Mouse (Mus musculus) layer of hippocampus, adult 18-20 months (tissue): ENCODE measurements at regions not wholly inside any gene's neighbourhood (a gene's known extent, or its start where the extent isn't known, plus 50 kb on each side); places are given as distances from the start of the nearest gene placed in this dataset.
"Not testable (repeated sequence)": the region's sequence is repeated elsewhere in the genome, so short reads cannot be mapped to it uniquely, and the experiment has no call there.

ENCODE experiments used
- DNase-seq, 2 experiments: peaks; one replicate each; pipeline ENCODE4 v3.0.0; 2022; ENCODE audit warnings: low spot score in 2 of 2

DNA sequence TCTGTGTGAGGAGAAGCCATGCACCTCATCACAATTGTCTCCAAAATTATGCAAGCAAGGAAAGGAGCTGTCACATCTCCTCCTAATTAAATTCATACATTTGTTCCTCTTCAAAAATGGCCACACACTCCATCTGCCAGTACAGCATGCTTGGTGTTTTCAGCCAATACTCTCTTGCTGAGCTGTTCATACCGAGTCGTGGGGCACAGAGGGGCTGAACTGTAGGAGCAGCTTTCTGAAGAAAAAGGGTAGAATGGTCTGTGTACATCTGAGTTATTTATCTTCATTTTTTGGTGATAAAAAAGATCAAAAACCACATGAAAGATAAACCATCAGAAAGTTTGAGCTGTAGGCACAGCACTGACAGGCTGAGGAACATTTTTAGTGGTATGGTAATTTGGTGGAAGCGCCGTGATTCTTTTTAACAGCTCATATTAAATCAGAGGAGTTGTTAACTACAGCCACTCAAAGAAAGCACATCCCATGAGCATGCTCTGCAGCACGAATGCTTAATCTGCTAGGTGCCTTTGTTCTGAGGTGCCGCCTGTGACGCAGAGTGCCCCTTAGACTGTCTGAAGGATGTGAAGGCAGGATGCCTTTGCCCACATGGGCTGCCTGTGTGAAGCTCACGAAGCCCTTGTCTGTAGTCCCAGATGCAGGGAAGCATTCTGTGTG, 573.8 kb downstream of the Dcdc2c start:
- peak; percentile 62 to 78 for DNase-seq

GRCm38 (mm10) chr12:27977548-27978256, 574.5 kb downstream of the Dcdc2c start:
- DNase-seq = peak in 1 of 2 experiments; percentile 10

DNA sequence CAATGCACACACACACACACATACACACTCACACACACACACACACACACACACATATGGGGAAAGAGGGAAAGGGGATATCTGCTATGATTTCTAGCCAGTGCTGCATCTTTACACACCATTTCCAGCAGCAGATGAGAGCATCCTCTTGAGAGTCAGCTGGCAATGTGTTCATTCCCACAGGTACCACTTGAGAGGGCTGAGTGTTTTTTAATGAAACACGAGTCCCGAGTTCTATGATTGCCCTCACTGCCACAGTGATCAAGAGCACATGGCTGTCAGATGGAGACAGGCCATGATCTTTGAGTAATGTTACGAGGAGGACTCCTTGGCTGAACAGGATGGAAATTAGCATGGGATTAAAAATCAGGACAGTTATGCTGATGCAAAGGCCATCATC, 589.3 kb downstream of the Dcdc2c start:
- DNase-seq = no peak

DNA sequence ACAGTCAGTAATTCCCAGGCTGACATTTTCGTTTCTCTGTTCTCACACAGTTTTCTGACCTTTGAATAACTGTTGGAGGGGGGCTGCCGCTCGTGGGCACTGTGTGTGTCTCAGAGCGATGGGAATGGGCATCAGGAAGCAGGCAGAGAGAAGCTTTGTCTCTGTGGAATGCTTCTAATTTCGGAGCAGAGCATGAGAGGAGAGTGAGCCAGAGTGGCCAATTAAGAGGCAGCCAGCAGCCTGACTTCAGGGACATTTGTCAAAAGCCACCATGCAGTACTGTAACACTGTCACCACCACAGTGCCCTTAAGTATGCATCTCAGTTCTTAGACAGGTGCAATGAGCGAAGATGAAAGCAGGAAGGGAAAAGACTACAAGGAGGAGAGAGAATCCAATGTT, 592.1 kb downstream of the Dcdc2c start:
- DNase-seq = no peak

- DNase-seq = no peak
Observed at GRCm38 (mm10) chr12:27947646-27948045, 604.6 kb downstream of the Dcdc2c start.

DNA sequence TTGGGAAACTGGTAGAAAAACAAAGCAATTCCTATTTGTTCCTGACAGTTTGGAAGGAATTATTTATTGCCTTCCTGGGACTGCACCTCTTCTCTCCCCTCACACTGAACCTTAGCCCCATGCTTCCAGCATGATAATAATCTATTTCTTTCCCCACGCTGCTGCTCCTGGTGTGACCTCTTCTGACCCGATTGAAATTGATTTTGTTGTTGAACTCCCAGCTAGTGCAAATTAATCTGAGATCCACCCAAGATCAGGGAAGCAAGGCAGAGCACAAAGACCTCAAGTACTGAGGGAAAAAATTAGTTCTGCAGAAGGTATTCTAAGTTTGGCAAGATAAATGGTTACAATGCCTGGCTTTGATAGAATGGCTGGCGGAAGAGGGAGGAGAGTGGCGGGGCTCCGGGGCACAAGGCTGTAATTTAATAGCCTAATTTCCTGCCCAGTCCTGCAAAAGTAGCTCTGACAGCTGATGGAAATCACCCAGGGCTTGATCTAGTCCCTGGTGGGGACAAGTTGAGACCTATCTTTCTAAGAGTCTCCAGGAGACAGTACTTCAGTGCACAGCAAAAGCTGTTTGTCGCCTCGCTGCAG, 604.6 kb upstream of the Sox11 start:
- DNase-seq = no peak

- peak in 1 of 2 experiments; percentile 38 for DNase-seq
Observed at GRCm38 (mm10) chr12:27945411-27945810, 603.0 kb upstream of the Sox11 start.

DNA sequence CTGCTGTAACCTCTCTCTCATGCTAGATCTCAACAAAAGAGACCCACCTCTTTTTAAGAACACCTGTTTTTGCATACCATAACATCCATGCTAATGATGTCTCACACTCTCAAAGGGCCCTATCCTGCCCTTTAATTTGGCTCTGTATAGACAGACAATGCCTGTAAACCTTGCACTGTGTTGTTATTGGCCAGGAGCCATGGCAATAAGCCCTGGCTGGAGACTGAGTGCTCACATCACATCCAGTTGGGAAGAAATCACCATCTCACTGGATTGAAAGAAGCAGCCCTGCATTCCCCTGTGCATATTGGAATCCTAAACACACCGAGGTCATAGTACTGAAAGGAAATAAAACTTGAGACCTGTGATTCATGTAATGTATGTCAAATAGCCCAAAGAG, 598.7 kb upstream of the Sox11 start:
- DNase-seq = no peak

DNA sequence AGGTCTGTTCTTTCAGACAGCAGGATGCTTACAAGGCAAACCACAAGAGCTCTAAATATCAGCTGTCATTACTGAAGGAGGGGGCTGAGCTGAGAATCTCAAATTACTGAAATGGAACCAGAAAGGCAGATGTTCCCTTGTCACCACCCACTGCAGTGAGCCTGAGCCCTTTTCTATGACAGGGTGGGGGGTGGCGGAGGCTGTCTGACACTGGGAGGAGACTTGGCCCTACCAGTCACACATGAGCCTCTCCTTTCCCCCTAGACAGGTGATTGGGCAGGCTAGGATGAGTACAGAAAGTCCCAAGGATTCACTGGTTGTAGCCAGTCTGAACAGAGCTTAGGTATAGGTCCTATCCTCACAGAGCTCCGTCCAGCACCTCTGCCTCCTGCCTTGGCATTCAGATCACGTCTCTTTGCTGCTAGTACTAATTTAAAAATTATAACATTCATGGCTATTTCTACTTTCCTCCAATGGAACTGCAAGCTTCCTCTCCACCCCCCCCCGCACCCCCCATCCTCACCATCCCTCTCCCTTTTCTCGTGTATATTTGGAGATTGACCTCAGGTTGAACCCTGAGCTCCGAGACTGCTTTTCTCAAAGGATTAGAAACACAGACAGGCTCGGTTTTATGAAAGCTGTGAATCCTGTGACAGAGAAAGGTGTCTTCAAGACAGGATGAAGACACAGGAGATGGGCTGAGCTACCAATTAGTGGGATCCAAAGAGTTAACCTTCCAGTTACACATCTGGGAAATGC, 590.2 kb upstream of the Sox11 start:
- peak; percentile 24 to 69 for DNase-seq

DNA sequence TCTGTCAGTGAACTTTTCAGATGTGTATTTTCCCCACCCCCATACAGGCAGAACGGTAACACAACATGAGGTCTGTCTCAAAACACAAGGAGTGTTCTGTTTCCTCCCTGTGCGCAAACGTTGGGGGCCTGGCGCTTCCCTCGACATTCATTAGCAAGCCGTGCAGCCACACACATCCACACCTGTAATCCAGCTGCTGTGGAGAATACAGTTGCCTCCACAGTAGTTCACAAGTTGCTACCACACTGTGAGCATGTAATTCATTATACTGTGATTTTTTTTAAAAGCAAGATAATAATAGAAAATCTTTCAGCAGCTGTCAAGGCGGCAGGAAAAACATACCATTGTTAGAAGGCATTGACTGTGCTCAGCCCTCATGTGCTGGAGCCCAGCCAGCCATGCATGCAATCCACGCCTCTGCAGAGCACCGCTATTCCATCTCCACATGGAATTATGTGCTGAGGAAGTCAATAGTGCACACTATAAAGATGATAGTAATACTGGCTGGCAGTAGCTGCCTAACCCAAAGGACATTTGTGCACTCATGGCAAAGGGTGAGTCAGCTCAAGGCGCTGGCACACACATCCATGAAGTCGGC, 586.1 kb upstream of the Sox11 start:
- no peak for DNase-seq

DNA sequence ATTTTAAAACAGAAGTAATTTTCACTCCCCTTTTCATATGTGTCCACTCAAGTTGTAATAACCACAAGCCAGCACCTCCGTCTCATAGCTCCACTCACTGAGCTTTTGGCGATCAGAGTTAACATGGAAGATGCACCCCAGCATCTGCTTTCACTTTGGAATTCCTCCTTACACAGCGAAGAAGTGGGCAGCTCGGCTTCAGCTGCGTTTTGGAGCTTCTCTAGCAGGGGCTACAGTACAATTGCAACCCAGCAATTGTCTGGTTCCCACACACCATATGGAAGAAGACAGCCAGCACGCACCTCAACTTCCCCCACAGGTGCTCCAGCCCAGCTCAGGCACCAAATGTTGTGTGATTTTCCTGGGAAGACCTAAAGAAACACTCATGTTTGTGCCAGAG, 584.4 kb upstream of the Sox11 start:
- no peak for DNase-seq

GRCm38 (mm10) chr12:27920607-27921006, 578.2 kb upstream of the Sox11 start:
- DNase-seq = no peak

DNA sequence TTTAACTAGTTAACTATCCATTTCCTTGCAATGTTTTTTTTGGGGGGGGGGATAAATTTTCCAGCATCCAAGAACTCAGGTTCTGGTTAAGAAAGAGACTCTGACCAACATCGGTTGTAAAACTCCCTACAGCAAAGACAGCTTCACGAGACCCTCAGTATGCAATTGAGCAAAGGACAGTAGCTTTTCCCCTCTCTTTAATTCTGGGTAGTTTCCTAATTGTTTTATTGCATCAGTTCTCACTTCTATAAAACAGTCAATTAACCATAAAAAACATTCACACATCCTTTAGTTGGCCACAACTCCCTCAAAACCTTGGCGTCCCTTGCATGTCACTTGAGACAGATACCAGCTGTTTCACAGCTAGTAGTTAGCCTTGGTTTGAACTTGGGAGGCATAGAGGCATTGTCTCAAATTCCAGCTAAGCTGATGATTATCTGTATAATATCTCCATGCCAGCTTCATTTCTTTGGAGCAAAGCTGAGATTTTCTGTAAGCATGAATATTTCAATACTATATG, 574.1 kb upstream of the Sox11 start:
- DNase-seq = no peak

DNA sequence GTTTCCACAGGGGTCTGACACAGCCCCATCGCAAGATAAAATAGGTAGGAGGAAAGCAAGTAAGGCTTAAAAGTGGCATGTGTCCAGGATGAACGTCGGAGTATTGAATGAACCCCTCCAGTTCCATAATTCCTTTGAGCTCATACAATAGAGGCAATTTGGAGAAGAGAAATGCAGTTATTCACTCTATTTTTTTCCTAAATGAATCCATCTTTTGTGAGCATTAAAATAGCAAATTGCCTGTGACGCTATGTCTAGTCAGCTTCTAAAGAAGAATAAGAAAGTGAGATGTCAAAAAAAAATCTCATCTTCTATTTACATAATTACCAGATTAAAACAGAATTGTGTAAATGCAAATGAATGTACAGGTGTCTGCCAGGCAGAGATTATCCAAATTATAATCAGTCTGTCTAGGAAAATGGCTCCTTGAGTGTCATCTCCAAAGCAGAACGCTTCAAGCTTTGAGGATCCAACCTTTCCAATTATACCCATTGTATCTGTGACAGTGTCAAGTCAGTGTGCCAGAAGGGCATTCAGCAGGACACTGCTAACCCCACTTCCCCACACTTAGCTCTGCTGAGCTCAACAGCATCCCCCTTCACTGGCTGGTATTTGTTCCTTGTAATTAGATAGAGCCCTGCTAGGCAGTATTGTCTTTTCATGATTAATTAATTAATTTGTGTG, 567.2 kb upstream of the Sox11 start:
- no peak for DNase-seq

- DNase-seq = not testable (repeated sequence)
Observed at GRCm38 (mm10) chr12:27896682-27897081, 554.3 kb upstream of the Sox11 start.

DNA sequence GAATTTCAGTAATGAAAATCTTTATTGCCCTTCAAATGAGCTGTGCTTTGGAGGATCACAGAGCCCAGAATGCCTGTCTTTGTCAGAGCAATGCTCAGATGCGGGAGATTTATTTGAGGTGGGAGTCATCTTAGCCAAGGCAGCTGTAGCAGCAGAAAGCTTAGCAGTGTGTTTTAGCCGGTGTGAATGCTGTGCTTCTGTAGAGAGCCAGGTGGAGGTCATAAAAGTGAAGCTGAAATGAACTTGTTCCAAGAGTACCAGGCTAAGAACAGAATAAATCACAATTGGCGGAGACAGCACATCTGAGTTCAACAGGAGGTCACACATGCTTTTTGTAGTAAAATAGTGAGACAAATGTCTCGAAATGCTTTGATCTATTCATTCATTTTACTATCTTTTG, 539.3 kb upstream of the Sox11 start:
- DNase-seq = no peak

DNA sequence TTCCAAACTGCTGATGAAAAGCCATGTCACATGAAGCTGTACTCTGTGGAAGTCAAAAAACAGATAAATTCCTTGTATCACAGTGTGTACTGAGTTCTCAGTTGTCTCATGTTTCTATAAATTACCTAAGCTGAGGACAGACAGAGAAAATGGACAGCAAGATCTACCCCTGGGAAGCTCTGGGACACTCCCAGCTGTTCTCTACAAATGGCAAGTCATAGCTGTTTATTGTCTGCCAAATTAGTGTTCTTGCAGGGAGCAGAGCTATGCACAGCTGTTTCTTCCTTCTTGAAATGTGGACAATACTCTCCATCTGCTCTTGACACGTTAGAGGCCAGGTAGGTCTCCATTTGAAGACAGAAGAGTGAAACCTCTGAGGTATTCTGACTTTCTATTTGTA, 524.0 kb upstream of the Sox11 start:
- no peak for DNase-seq

- DNase-seq = no peak
Observed at GRCm38 (mm10) chr12:27849537-27849936, 507.2 kb upstream of the Sox11 start.

GRCm38 (mm10) chr12:27849099-27849498, 506.7 kb upstream of the Sox11 start:
- DNase-seq = no peak

DNA sequence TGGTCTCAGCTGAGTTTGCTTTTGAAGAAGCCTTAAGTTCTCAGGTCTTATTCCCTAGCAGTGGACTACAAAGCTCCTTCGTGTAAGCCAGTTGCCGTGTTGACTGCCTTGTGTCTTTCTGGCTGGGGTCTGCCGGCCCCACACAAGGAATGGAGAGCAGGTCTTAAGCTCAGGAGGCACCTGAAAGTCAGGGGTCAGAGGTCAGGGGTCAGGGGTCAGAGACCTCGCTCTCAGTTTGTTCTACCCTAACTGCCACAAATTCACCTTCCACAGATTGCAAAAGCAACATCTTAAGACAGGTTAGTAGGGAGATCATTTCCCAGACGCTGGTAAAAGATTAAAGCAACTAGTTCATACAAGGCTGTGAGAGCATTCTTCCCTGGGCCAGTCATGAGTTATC, 505.8 kb upstream of the Sox11 start:
- DNase-seq = no peak

- no peak for DNase-seq
Observed at GRCm38 (mm10) chr12:27847397-27847796, 505.0 kb upstream of the Sox11 start.
